Mouse (Mus musculus) ovary, postnatal 36 days (tissue): Measurements from ENCODE around the gene BB287469.
"Not testable (repeated sequence)": the region's sequence is repeated elsewhere in the genome, so short reads cannot be mapped to it uniquely, and the experiment has no call there.

Experiments
- DNase-seq: peaks from one replicate; pipeline ENCODE4 v3.0.0; 2022; ENCODE audit warnings: low spot score, mixed read lengths

The BB287469 gene

GRCm38 (mm10) chr12:87816277-87816676 is at the start of gene BB287469:
Gene BB287469, plus strand, starts transcription at chr12:87816577.
- DNase-seq, result not testable (repeated sequence)

DNA sequence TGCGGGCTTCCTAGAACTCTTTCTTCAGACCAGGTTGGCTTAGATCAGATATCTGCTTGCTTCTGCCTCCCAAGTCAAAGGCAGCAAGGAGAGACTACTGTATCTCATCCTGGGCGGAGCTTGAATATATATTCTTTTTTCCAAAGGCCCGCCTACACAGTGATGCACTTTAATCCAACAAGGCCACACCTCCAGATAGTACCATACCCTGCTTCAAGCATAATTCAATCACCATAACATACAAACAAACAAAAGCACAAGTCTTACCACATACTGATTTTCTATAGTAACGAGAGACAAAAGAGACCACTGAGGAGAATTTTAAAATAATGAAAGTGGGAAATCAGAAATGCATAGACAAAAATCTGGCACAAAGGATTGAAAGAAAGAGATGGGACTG is 40.7 kb upstream of the BB287469 start, which contains the start of gene Gm21319:
TSS of gene Gm21319 (minus strand) at position 101 of the 400 bp plus-strand sequence.
- DNase-seq, result not testable (repeated sequence)

- not testable (repeated sequence) for DNase-seq
These were observed 21.2 kb upstream of the BB287469 start, which contains the start of gene Gm21936 for GRCm38 (mm10) chr12:87795212-87795611. Gene Gm21936, plus strand, starts transcription at chr12:87795512.

- not testable (repeated sequence) for DNase-seq
These were observed 18.4 kb upstream of the BB287469 start for GRCm38 (mm10) chr12:87797971-87798370.

DNA sequence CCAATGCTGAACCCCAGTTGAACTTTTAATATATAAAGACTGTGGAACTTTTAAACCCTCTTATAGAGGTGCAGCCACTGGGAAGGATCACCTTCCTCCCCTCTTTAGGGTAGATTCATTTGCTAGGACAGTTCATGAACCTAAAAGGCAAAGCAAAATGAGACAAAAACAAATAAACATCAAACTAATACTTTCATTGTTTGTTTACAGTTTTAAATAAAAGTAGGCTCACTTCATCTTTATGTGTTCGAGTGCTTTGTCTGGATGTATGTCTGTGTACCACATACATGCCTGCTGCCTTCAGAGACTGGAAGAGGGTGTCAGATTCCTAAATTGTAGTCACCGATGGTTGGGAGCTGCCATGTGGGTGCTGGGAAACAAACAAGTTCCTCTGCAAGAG is 25.9 kb downstream of the BB287469 start, which contains the start of gene Gm2001:
TSS of gene Gm2001 (minus strand) at position 101 of the 400 bp plus-strand sequence.
- not testable (repeated sequence) for DNase-seq

- DNase-seq, result not testable (repeated sequence)
These were observed 34.3 kb downstream of the BB287469 start for GRCm38 (mm10) chr12:87850657-87851056.

DNA sequence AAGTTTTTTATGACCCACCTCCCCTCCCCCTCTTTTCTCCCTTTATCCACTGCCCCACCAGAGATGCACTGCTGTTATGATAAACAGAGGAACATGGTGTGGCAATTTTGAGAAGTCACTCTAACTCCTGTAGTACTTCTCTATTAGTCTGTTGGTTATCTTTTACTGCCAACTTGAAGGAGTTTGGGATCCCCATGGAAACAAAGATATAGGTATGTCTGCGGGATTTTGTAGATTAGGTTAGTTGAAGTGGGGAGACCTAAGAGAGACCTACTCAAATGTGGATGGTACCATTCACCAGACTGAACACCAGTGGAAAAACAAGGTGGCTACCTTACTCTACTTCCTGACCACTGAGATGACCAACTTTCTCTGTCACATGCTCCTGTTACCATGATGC is 39.7 kb downstream of the BB287469 start:
- DNase-seq, result not testable (repeated sequence)

GRCm38 (mm10) chr12:87861740-87862692 is 45.6 kb downstream of the BB287469 start:
- DNase-seq, result peak; percentile 5

DNA sequence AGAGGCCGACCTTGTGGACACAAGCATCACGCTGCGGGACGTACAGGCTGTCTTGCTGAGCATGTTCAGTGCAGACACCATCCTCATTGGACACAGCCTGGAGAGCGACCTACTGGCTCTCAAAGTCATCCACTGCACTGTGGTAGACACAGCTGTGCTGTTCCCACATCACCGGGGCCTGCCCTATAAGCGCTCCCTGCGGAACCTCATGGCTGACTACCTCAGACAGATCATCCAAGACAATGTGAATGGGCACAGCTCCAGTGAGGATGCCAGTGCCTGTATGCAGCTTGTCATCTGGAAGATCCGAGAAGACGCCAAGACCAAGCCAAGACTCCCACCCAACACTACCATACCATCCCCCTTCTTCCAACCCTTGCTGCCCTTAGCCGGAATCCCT is 47.3 kb downstream of the BB287469 start:
- DNase-seq, result not testable (repeated sequence)

- DNase-seq, result not testable (repeated sequence)
These were observed 47.7 kb downstream of the BB287469 start for GRCm38 (mm10) chr12:87864048-87864447.
